Mouse (Mus musculus): ENCODE measurements around the gene Atg10.

- no peak for TF ChIP-seq POLR2A (IDR thresholded peaks at IDR 0.05; ENCODE audit: low read depth, low read length)
- no peak for TF ChIP-seq CTCF (IDR thresholded peaks at IDR 0.05; ENCODE audit: borderline replicate concordance, insufficient read depth, low read length)
These were observed 6.1 kb downstream of the Atg10 start for GRCm38 (mm10) chr13:91217691-91218090.
